Mouse (Mus musculus) lung, postnatal 0 days (tissue): ENCODE results near the gene Ppp1r9a. TPM values are rescaled to one million over a fixed set of nuclear protein-coding genes. Genes with fewer than 3 reads are reported as not detected.

Experiments used
- ATAC-seq: fragments of 200-750 bp; cut with Nextera tagmentation; 2 replicates; pipeline ENCODE4 v1.8.0; 2017; ENCODE audit warnings: moderate library complexity
- DNase-seq: peaks from one replicate; pipeline ENCODE4 v3.0.0-alpha.2; 2016; ENCODE audit warnings: low spot score
- H3K27ac ChIP-seq: fragments of 300-500 bp; sonication (generic); 2 replicates; pipeline ENCODE4 v1.5.1; 2014; ENCODE audit warnings: antibody characterized with exemption, mild to moderate bottlenecking, low read length, mixed read lengths
- H3K27me3 ChIP-seq: fragments of 300-500 bp; sonication (generic); replicated peaks from 2 replicates; pipeline ENCODE4 v1.6.1; 2014; ENCODE audit warnings: low read length, mixed read lengths; ENCODE audit not compliant: insufficient read depth
- H3K36me3 ChIP-seq: fragments of 300-500 bp; sonication (generic); 2 replicates; pipeline ENCODE4 v1.6.1; 2014; ENCODE audit warnings: low read length, mixed read lengths; ENCODE audit not compliant: insufficient read depth
- H3K4me1 ChIP-seq: fragments of 300-500 bp; sonication (generic); 2 replicates; pipeline ENCODE4 v1.6.1; 2014; ENCODE audit warnings: antibody characterized with exemption, low read depth, low read length, mixed read lengths; ENCODE audit not compliant: insufficient read depth
- H3K4me2 ChIP-seq: fragments of 300-500 bp; sonication (generic); replicated peaks from 2 replicates; pipeline ENCODE4 v1.6.1; 2014; ENCODE audit warnings: low read depth, mild to moderate bottlenecking, low read length, moderate library complexity, mixed read lengths
- H3K4me3 ChIP-seq: fragments of 300-500 bp; sonication (generic); 2 replicates; pipeline ENCODE4 v1.5.1; 2014; ENCODE audit warnings: low read depth, low read length
- H3K9ac ChIP-seq: fragments of 300-500 bp; sonication (generic); replicated peaks from 2 replicates; pipeline ENCODE4 v1.6.1; 2014; ENCODE audit warnings: low read depth, mild to moderate bottlenecking
- H3K9me3 ChIP-seq: fragments of 300-500 bp; sonication (generic); 2 replicates; pipeline ENCODE4 v1.6.1; 2016; ENCODE audit warnings: low read length, mixed read lengths
- CTCF ChIP-seq: IDR thresholded peaks from 2 replicates; pipeline ENCODE4 v1.5.1; 2016; ENCODE audit warnings: antibody characterized with exemption, mild to moderate bottlenecking
- EP300 ChIP-seq: IDR thresholded peaks from 2 replicates; pipeline ENCODE4 v1.6.1; 2016; ENCODE audit warnings: antibody characterized with exemption, mild to moderate bottlenecking, control low read depth
- WGBS: fragments of 180-500 bp; shearing (Covaris S2); extraction: QIAGEN DNeasy Blood & Tissue Kit; methylation state at CpG from one replicate; pipeline ENCODE4 v1.1.7; 2014; 5-methylcytosine and 5-hydroxymethylcytosine counted together
- polyA plus RNA-seq: library from polyadenylated mRNA; unstranded; fragments of >200 nt; fragmentation: Nextera tagmentation; extraction: Ambion mirVana; gene quantifications from 2 replicates; pipeline ENCODE4 v1.2.1, GENCODE M21; 2015

The Ppp1r9a gene
- polyA plus RNA-seq, 1 experiment from 2014 or later, result 11.2 TPM

- ATAC-seq (peak; percentile 31), DNase-seq (peak; percentile 66)
- Histone ChIP-seq H3K4me3 (no peak overlapping the region), H3K4me1 (peaks cover 4% of the 10 kb centered on the region; the same call in 1 of the 2 replicates), H3K9me3 (no peaks in the 10 kb centered on the region), H3K36me3 (no peaks in the 10 kb centered on the region; the same call in 1 of the 2 replicates), H3K4me2 (no peak overlapping the region), H3K9ac (no peak overlapping the region), H3K27ac (no peak overlapping the region), H3K27me3 (no peaks in the 10 kb centered on the region)
- TF ChIP-seq CTCF, result no peak
- peak; percentile 82 for TF ChIP-seq EP300
- 56% methylated on average over 7 of the region's 7 CpGs for WGBS
Observed at GRCm38 (mm10) chr6:5114857-5115256, 212.1 kb downstream of the Ppp1r9a start.

GRCm38 (mm10) chr6:5119181-5119910 lies 216.6 kb downstream of the Ppp1r9a start:
- 81% methylated on average over 15 of the region's 15 CpGs for WGBS

GRCm38 (mm10) chr6:5120229-5120628 lies 217.5 kb downstream of the Ppp1r9a start:
- Histone ChIP-seq H3K27ac (no peak overlapping the region), H3K4me2 (no peak overlapping the region), H3K4me3 (no peak overlapping the region), H3K9ac (no peak overlapping the region), H3K4me1 (no peaks in the 10 kb centered on the region), H3K9me3 (no peaks in the 10 kb centered on the region), H3K27me3 (no peaks in the 10 kb centered on the region), H3K36me3 (no peaks in the 10 kb centered on the region; the same call in 1 of the 2 replicates)
- DNase-seq, result no peak
- 55% methylated on average over 3 of the region's 3 CpGs for WGBS
- ATAC-seq, result no peak
- TF ChIP-seq CTCF (no peak), EP300 (no peak)

More at GRCm38 (mm10) chr6:5119181-5119910, 216.6 kb downstream of the Ppp1r9a start:
- Histone ChIP-seq H3K9ac (no peak overlapping the region), H3K27ac (no peak overlapping the region), H3K36me3 (no peaks in the 10 kb centered on the region; the same call in 1 of the 2 replicates), H3K4me3 (no peak overlapping the region), H3K9me3 (no peaks in the 10 kb centered on the region), H3K4me1 (no peaks in the 10 kb centered on the region), H3K4me2 (no peak overlapping the region), H3K27me3 (no peaks in the 10 kb centered on the region)
- ATAC-seq (no peak), DNase-seq (no peak)
- TF ChIP-seq CTCF, result no peak
- no peak for TF ChIP-seq EP300

- H3K9me3 ChIP-seq, result no peaks in the 10 kb centered on the region
- DNase-seq, result no peak
- no peak overlapping the region for H3K4me2 ChIP-seq
- H3K4me1 ChIP-seq, result peaks cover 3% of the 10 kb centered on the region; the same call in 1 of the 2 replicates
- TF ChIP-seq EP300 (no peak), CTCF (no peak)
- no peak overlapping the region for H3K4me3 ChIP-seq
- 86% methylated on average over 14 of the region's 14 CpGs for WGBS
- no peaks in the 10 kb centered on the region for H3K27me3 ChIP-seq
- no peak for ATAC-seq
- no peaks in the 10 kb centered on the region for H3K36me3 ChIP-seq
- no peak overlapping the region for H3K9ac ChIP-seq
- H3K27ac ChIP-seq, result no peak overlapping the region
Observed at GRCm38 (mm10) chr6:5129364-5130093, 226.8 kb downstream of the Ppp1r9a start.

- 54% methylated on average over 6 of the region's 6 CpGs for WGBS
- TF ChIP-seq CTCF (no peak), EP300 (no peak)
- no peak overlapping the region for H3K4me3 ChIP-seq
- H3K4me2 ChIP-seq, result no peak overlapping the region
- no peak overlapping the region for H3K27ac ChIP-seq
- DNase-seq (no peak), ATAC-seq (no peak)
- H3K36me3 ChIP-seq, result no peaks in the 10 kb centered on the region
- no peak overlapping the region for H3K9ac ChIP-seq
- no peaks in the 10 kb centered on the region for H3K9me3 ChIP-seq
- H3K27me3 ChIP-seq, result no peaks in the 10 kb centered on the region
- peaks cover 3% of the 10 kb centered on the region; the same call in 1 of the 2 replicates for H3K4me1 ChIP-seq
Observed at GRCm38 (mm10) chr6:5134986-5135385, 232.3 kb downstream of the Ppp1r9a start.

- Histone ChIP-seq H3K4me1 (peaks cover 3% of the 10 kb centered on the region; the same call in 1 of the 2 replicates), H3K36me3 (no peaks in the 10 kb centered on the region), H3K27ac (no peak overlapping the region), H3K4me2 (no peak overlapping the region), H3K4me3 (no peak overlapping the region), H3K27me3 (no peaks in the 10 kb centered on the region), H3K9ac (no peak overlapping the region), H3K9me3 (no peaks in the 10 kb centered on the region)
- TF ChIP-seq CTCF (no peak), EP300 (no peak)
- DNase-seq (no peak), ATAC-seq (no peak)
- 82% methylated on average over 6 of the region's 6 CpGs for WGBS
Observed at GRCm38 (mm10) chr6:5136046-5136445, 233.3 kb downstream of the Ppp1r9a start.
